Mouse (Mus musculus) kidney, embryonic 15.5 days (tissue): ENCODE measurements at regions not wholly inside any gene's neighbourhood (a gene's known extent, or its start where the extent isn't known, plus 50 kb on each side); places are given as distances from the start of the nearest gene placed in this dataset.
A peak's percentile ranks its signal among the peaks of the same experiment; 100 is the strongest.

Experiments
- ATAC-seq: fragments of 200-750 bp; cut with Nextera tagmentation; replicated peaks from 2 replicates; pipeline ENCODE4 v1.8.0; 2017; ENCODE audit warnings: moderate TSS enrichment; ENCODE audit not compliant: low FRiP score
- H3K27ac ChIP-seq: fragments of 300-500 bp; sonication (generic); 2 replicates; pipeline ENCODE4 v1.5.1; 2015; ENCODE audit warnings: mild to moderate bottlenecking, inconsistent platforms
- H3K27me3 ChIP-seq: fragments of 300-500 bp; sonication (generic); 2 replicates; pipeline ENCODE4 v1.6.1; 2015; ENCODE audit warnings: inconsistent platforms
- H3K36me3 ChIP-seq: fragments of 300-500 bp; sonication (generic); 2 replicates; pipeline ENCODE4 v1.6.1; 2015; ENCODE audit warnings: inconsistent platforms
- H3K4me1 ChIP-seq: fragments of 300-500 bp; sonication (generic); 2 replicates; pipeline ENCODE4 v1.6.1; 2015; ENCODE audit warnings: inconsistent platforms
- H3K4me2 ChIP-seq: fragments of 300-500 bp; sonication (generic); 2 replicates; pipeline ENCODE4 v1.6.1; 2015; ENCODE audit warnings: moderate library complexity, mild to moderate bottlenecking, inconsistent platforms
- H3K4me3 ChIP-seq: fragments of 300-500 bp; sonication (generic); replicated peaks from 2 replicates; pipeline ENCODE4 v1.5.1; 2015; ENCODE audit warnings: mild to moderate bottlenecking, inconsistent platforms
- H3K9ac ChIP-seq: fragments of 300-500 bp; sonication (generic); 2 replicates; pipeline ENCODE4 v1.6.1; 2015; ENCODE audit warnings: mild to moderate bottlenecking, inconsistent platforms
- H3K9me3 ChIP-seq: fragments of 300-500 bp; sonication (generic); replicated peaks from 2 replicates; pipeline ENCODE4 v1.6.1; 2016; ENCODE audit warnings: inconsistent platforms
- WGBS: fragments of 180-500 bp; shearing (Covaris S2); methylation state at CpG from one replicate; pipeline ENCODE4 v1.1.7; 2015; ENCODE audit warnings: mixed read lengths; 5-methylcytosine and 5-hydroxymethylcytosine counted together

- no peaks in the 10 kb centered on the region for H3K4me1 ChIP-seq
- H3K4me2 ChIP-seq = no peak overlapping the region
- H3K9me3 ChIP-seq = no peaks in the 10 kb centered on the region
- H3K4me3 ChIP-seq = no peak overlapping the region
- no peak overlapping the region for H3K9ac ChIP-seq
- no peaks in the 10 kb centered on the region for H3K36me3 ChIP-seq
- H3K27ac ChIP-seq = no peak overlapping the region
- 63% methylated on average over 2 of the region's 2 CpGs for WGBS
- H3K27me3 ChIP-seq = no peaks in the 10 kb centered on the region
- no peak for ATAC-seq
Observed at GRCm38 (mm10) chr15:67405523-67405922, 904.8 kb upstream of the Lrrc6 start.

GRCm38 (mm10) chr15:67405011-67405410 lies 904.3 kb upstream of the Lrrc6 start:
- H3K9me3 ChIP-seq = no peaks in the 10 kb centered on the region
- H3K4me1 ChIP-seq = no peaks in the 10 kb centered on the region
- no peak overlapping the region for H3K9ac ChIP-seq
- no peak overlapping the region for H3K27ac ChIP-seq
- no peaks in the 10 kb centered on the region for H3K27me3 ChIP-seq
- H3K36me3 ChIP-seq = no peaks in the 10 kb centered on the region
- H3K4me2 ChIP-seq = no peak overlapping the region
- no peak overlapping the region for H3K4me3 ChIP-seq
- ATAC-seq = no peak
- WGBS = 81% methylated on average over 2 of the region's 2 CpGs

GRCm38 (mm10) chr15:67402310-67402709 lies 901.6 kb upstream of the Lrrc6 start:
- Histone ChIP-seq H3K9ac (no peak overlapping the region), H3K9me3 (no peaks in the 10 kb centered on the region), H3K27ac (no peak overlapping the region), H3K36me3 (no peaks in the 10 kb centered on the region), H3K4me1 (no peaks in the 10 kb centered on the region), H3K4me2 (no peak overlapping the region), H3K4me3 (no peak overlapping the region), H3K27me3 (no peaks in the 10 kb centered on the region)
- ATAC-seq = no peak

DNA sequence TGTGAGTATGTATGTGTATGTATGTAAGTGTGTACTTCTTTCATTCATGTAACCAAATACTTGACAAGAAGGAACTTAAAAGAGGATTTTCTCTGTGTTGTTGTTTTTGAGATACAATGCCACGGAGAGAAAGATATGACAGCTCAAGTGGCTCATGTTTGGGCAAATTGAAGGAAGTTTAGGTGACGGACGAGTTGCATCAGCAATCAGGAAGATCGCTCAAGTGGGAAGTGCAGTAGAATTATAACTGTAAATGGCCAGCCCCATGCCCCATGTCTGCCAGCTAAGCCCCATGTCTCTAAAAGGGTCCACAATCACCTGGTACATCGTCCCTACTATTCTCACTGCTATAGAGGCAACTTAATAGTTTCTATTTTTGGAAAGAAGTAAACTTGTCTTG lies 896.6 kb upstream of the Lrrc6 start:
- no peak for ATAC-seq
- Histone ChIP-seq H3K9me3 (no peaks in the 10 kb centered on the region), H3K4me3 (no peak overlapping the region), H3K4me2 (no peak overlapping the region), H3K36me3 (no peaks in the 10 kb centered on the region), H3K4me1 (no peaks in the 10 kb centered on the region), H3K27me3 (no peaks in the 10 kb centered on the region), H3K27ac (no peak overlapping the region), H3K9ac (no peak overlapping the region)
- 81% methylated on average over 5 of the region's 5 CpGs for WGBS

GRCm38 (mm10) chr15:67395114-67395513 lies 894.4 kb upstream of the Lrrc6 start:
- no peak overlapping the region for H3K4me3 ChIP-seq
- 96% methylated on average over 1 of the region's 1 CpGs for WGBS
- H3K27ac ChIP-seq = no peak overlapping the region
- no peaks in the 10 kb centered on the region for H3K27me3 ChIP-seq
- H3K4me1 ChIP-seq = no peaks in the 10 kb centered on the region
- no peak overlapping the region for H3K9ac ChIP-seq
- H3K9me3 ChIP-seq = no peaks in the 10 kb centered on the region
- H3K36me3 ChIP-seq = no peaks in the 10 kb centered on the region
- H3K4me2 ChIP-seq = no peak overlapping the region
- ATAC-seq = no peak

DNA sequence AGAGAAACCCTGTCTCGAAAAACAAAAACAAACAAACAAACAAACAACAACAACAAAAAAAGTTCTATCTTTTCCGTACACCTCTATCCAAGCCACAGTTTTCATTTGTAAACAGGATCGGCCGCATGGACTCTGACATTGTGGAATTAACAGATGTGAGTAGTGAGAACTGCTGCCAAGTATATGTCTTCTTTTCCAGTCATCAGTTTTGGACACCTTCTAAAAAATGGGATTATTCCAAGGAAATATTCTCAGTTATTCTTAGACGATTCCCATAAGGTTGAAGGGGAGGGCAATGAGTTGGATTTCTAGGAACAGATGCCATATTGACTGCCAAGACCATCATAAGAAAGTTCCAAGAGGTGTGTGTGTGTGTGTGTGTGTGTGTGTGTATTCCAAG lies 891.2 kb upstream of the Lrrc6 start:
- Histone ChIP-seq H3K9me3 (no peaks in the 10 kb centered on the region), H3K9ac (no peak overlapping the region), H3K36me3 (no peaks in the 10 kb centered on the region), H3K4me1 (no peaks in the 10 kb centered on the region), H3K27ac (no peak overlapping the region), H3K27me3 (no peaks in the 10 kb centered on the region), H3K4me2 (no peak overlapping the region), H3K4me3 (no peak overlapping the region)
- no peak for ATAC-seq
- 90% methylated on average over 5 of the region's 5 CpGs for WGBS

DNA sequence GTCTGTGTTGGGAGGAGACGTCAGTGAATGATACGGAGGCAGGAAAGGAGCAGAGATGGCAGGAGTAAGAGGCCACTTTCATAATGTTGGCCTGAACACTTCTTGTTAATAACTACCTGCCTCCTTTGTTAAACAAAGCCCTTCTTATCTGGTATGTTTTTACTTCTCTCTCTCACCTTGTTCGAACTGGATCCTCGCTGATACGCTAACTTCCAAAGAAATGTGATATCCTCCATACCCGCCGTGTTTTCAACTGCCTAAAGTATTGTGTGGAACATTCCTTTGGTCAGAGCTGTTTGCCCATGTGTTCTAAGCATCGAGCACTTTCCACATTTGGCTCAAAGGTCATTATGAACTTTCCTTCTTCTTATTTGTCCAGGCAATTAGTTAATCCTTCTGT lies 887.8 kb upstream of the Lrrc6 start:
- no peak for ATAC-seq
- Histone ChIP-seq H3K4me1 (no peaks in the 10 kb centered on the region), H3K9me3 (no peaks in the 10 kb centered on the region), H3K27me3 (no peaks in the 10 kb centered on the region), H3K4me2 (no peak overlapping the region), H3K36me3 (no peaks in the 10 kb centered on the region), H3K4me3 (no peak overlapping the region), H3K27ac (no peak overlapping the region), H3K9ac (no peak overlapping the region)
- 74% methylated on average over 8 of the region's 8 CpGs for WGBS

- Histone ChIP-seq H3K9me3 (no peaks in the 10 kb centered on the region), H3K4me1 (no peaks in the 10 kb centered on the region), H3K27ac (no peak overlapping the region), H3K9ac (no peak overlapping the region), H3K4me2 (no peak overlapping the region), H3K4me3 (no peak overlapping the region), H3K36me3 (no peaks in the 10 kb centered on the region), H3K27me3 (no peaks in the 10 kb centered on the region)
- no peak for ATAC-seq
Observed at GRCm38 (mm10) chr15:67386896-67387295, 886.2 kb upstream of the Lrrc6 start.

DNA sequence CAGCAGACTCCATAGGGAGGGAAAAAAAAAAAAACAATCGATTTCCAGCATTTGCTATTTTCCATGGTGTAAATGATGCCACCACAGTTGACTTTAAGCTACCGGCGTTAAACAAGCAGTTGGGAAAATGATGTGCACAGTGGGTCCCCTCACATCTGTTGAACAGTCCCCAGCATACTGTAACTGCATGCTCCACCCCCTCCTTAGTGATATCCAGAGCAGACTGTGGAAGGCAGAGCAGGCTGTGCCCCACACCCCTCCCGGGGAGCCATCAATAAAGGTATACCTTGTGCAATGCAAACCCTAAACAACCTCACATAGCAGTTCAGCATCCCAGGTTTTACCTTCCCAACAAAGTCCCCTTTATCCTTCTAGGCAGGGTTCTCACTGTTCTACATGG lies 872.9 kb upstream of the Lrrc6 start:
- no peaks in the 10 kb centered on the region for H3K9me3 ChIP-seq
- no peaks in the 10 kb centered on the region for H3K4me1 ChIP-seq
- no peak overlapping the region for H3K4me2 ChIP-seq
- H3K27me3 ChIP-seq = no peaks in the 10 kb centered on the region
- no peak for ATAC-seq
- no peaks in the 10 kb centered on the region for H3K36me3 ChIP-seq
- H3K27ac ChIP-seq = no peak overlapping the region
- no peak overlapping the region for H3K4me3 ChIP-seq
- no peak overlapping the region for H3K9ac ChIP-seq
- 83% methylated on average over 4 of the region's 4 CpGs for WGBS

DNA sequence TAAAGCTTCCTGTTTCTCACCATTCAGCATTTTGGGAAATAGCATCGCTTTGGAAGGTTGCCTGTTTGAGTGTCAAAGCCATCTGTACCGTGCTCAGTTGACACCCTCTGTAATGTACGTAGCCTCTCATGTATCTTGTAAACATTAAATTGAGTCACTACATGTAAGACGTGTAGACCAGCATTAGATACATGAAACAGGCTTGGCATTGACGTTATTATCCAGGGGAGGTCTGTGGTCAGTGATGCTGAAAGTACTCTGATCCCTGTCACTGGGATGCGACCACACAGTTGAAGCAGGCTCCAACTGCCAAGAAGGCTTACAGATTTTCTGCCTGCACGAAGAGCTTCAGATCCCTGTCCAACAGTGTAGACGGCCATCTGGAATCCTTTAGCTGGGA lies 872.3 kb upstream of the Lrrc6 start:
- Histone ChIP-seq H3K27ac (no peak overlapping the region), H3K4me1 (no peaks in the 10 kb centered on the region), H3K4me3 (no peak overlapping the region), H3K27me3 (no peaks in the 10 kb centered on the region), H3K9me3 (no peaks in the 10 kb centered on the region), H3K4me2 (no peak overlapping the region), H3K9ac (no peak overlapping the region), H3K36me3 (no peaks in the 10 kb centered on the region)
- no peak for ATAC-seq
- 52% methylated on average over 8 of the region's 8 CpGs for WGBS

DNA sequence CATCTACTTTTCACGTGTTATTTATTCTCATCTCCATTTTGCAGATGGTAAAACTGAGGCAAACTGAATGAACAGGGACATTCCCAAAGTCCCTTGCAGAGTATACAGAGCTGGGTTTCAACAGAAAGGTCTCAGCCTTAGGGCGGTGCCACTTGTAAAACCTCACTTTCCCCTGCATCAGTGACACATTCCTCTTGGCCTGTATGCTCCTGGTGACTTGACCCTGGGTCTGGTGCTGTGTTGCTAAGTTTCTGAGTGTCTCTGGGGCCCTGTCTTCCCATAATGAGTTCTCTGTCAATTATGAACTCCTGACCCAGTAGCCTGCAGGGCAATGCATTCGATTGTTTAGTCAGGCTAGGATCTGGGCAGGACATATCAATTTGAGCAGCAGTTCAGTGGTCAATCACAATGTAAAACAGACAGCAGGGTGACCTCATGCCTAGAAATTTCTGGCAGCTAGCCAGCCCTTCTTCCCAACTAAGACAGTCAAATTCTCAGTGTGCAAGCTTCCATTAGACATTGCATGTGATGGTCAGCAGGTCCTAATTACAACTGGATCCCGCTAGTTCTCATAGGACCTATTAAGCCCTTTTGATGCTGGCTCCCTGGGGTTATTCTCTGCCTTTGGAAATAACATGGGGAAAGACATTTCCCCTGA lies 863.5 kb upstream of the Lrrc6 start:
- Histone ChIP-seq H3K27ac (no peak overlapping the region), H3K9me3 (no peaks in the 10 kb centered on the region), H3K4me3 (no peak overlapping the region), H3K9ac (no peak overlapping the region), H3K27me3 (no peaks in the 10 kb centered on the region), H3K4me2 (no peak overlapping the region), H3K36me3 (no peaks in the 10 kb centered on the region), H3K4me1 (peaks cover 10% of the 10 kb centered on the region)
- WGBS = 68% methylated on average over 4 of the region's 4 CpGs
- no peak for ATAC-seq

DNA sequence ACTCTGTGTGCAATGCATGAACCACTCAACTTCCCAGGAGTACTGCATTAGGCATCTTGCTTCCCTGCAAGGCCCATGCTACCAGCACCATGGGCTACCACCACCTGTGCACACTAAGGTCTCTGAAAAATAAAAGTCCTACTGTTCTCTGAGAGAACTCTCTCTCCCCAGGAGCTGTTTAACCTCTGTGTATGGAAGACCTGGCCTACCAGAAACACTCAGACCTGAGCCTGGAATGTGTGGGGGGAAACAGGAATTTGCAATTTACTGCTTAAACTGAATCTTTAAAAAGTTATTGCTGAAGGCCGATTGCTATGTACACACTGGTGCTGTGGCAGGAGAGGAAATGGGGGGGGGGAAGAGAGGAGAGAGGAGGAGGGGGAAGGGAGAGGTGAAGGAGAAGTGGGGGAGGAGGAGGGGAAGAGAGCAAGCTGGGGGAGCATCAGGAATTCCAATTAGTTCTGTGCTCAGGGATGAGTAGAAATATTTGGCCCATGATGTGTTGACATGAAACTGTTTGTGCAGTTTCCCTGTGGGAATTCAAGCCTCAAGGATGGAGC lies 860.4 kb upstream of the Lrrc6 start:
- H3K27ac ChIP-seq = peak overlapping the region; percentile 70
- no peaks in the 10 kb centered on the region for H3K36me3 ChIP-seq
- no peak overlapping the region for H3K9ac ChIP-seq
- ATAC-seq = peak; percentile 61
- no peaks in the 10 kb centered on the region for H3K27me3 ChIP-seq
- peaks cover 10% of the 10 kb centered on the region for H3K4me1 ChIP-seq
- no peak overlapping the region for H3K4me2 ChIP-seq
- WGBS = 0% methylated on average over 1 of the region's 1 CpGs
- no peak overlapping the region for H3K4me3 ChIP-seq
- H3K9me3 ChIP-seq = no peaks in the 10 kb centered on the region

DNA sequence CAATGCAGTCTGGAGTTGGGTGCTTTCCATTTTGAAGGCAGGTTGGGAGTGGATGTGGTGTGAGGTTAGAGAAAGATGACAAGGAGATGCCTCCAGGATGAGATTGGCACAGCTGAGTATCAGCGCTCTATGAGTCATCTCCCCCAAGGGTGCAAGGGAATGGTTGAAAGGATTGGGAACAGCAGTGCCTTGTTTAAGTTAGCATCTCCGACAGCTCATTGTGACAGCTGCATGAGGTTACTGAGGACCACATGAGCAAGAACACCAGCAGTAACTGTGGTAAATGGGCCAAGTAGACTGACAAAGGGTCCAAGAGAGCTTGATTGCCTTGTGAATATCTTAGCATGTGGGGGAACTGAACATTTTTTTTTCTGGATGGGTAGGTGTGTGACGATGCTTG lies 857.2 kb upstream of the Lrrc6 start:
- Histone ChIP-seq H3K4me1 (peaks cover 10% of the 10 kb centered on the region), H3K9ac (no peak overlapping the region), H3K4me2 (no peak overlapping the region), H3K27me3 (no peaks in the 10 kb centered on the region), H3K9me3 (no peaks in the 10 kb centered on the region), H3K27ac (no peak overlapping the region), H3K4me3 (no peak overlapping the region), H3K36me3 (no peaks in the 10 kb centered on the region)
- ATAC-seq = no peak
- 92% methylated on average over 3 of the region's 3 CpGs for WGBS
